Mouse (Mus musculus) cerebellum, adult 11-12 months (tissue): ENCODE results near the gene Tmem164.
"Not testable (repeated sequence)": the region's sequence is repeated elsewhere in the genome, so short reads cannot be mapped to it uniquely, and the experiment has no call there.

ENCODE experiments used
- DNase-seq: peaks from one replicate; pipeline ENCODE4 v3.0.0; 2022

The Tmem164 gene

DNA sequence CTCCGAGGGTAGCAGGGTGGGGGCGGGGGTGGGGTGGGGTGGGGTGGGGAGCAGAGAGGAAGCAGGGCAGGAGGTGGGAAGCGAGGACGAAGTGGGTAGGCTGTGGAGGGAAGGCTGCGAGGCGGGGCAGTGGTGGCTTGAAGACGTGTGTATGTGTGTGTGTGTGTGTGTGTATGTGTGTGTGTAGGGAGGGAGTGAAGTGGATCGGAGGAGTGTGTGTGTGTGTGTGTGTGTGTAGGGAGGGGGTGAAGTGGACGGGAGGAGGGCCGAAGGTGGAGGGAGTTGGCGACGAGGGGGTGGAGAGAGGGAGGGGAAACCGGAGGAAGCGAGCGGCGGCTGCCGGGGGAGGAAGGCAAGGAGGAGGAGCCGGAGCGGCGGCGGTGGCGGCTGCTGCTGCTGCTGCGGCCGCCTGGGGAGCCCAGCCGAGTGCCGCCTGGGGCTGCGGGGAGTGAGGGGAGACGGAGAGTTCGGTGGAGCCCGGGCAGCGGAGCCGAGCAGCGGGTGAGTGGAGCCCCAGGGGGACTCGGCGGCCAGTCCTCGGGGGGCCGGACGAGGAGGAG lies at the start of gene Tmem164:
Gene Tmem164 (plus strand): TSS at position 351 of the 560 bp plus-strand sequence.
- peak; percentile 78 for DNase-seq

DNA sequence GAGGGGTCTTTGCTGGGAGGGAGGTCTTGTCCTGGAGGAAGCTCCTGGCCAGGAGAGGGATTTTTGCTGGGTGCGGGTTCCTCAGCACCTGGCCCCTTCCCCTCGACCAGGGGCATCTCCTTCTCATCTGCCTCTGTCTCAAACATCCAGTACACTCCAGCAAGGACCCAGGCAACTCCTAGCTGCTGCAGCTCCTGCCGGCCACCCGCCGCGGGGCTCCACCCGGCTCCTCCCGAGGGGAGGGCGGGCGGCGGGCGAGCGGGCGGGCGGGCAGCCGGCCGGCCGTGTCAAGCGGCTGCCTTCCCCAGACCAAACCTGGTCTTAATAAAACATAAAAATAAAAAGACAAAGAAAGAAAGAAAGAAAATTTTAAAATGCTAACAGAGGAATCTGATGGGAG lies 48.2 kb upstream of the Tmem164 start:
- not testable (repeated sequence) for DNase-seq

DNA sequence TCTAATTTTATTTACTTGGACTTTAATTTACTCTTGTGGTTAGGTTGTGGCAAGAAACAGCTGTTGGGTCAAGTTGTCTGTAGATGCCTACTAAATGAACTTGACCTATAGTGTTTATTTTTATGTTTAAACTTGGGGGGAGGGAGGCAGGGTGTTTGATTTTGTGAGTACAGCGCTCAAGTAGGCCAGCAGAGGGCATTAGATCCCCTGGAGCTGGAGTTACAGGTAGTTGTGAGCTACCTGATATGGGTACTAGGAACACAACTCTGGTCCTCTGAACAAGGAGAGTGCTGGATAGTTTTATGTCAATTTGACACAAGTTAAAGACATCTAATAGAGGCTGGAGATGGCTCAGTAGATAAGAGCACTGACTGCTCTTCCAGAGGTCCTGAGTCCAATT lies 34.0 kb upstream of the Tmem164 start:
- no peak for DNase-seq

DNA sequence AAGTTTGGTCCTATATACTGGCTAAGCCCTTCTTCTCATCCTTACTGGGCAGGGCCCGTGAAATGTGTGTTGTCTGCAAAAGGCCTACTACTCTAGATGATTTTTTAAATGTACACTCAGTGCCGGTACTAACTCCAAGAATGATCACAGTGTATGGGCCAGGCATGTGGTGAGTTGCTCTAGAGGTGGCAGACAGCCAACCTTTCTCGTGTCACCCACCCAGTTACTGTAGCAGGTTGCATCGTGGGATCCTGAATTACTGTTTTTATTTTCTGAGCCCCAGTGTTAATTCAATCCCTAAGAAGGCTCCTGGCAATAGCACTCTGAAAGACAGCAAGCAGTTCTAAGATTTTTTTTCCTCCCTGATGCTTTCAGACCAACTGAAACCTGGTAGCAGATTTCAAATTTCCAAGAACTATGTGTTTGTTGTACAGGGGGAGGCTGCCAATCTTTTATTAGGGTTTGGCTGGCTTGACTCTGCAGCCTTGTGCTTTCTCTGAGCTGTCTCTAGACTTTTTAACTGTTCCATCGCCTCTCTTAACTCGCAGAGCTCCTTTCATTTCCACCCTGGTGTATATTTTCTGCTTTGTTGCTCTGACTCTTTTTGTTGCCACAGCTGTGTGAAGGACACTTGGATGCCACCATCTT lies 31.0 kb upstream of the Tmem164 start:
- no peak for DNase-seq

DNA sequence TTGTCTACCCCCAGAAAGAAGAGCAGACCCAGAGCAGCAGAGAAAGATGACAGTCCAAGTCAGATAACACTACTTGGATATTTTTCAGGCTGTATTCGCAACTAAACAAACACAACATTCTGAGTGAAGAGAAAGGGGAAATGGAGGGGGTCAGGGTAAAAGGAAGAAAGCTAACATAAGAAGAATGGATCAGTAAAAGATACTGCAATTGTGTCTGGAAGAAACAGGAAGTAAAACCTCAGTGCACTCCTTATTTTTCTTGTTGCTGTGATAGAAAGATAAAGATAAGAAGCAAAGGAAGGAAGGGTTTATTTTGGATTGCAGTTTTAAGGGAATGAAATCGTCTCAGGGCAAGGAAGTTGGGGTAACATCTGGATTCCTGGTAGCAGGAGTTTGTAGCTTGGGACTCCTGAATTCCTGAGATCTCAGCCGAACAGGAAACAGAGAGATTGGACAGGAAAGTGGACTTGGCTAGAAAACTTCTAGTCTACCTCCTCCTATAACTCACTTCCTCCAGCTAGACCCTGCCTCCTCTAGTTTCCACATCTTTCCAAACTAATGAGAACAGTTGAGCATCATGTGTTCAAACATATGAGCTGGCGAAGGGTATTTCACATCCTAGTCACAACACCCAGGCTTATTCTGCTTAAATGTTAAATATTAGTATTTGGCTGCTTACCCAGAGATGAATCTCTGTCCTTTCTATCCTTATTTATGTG lies 16.3 kb upstream of the Tmem164 start:
- DNase-seq: no peak

DNA sequence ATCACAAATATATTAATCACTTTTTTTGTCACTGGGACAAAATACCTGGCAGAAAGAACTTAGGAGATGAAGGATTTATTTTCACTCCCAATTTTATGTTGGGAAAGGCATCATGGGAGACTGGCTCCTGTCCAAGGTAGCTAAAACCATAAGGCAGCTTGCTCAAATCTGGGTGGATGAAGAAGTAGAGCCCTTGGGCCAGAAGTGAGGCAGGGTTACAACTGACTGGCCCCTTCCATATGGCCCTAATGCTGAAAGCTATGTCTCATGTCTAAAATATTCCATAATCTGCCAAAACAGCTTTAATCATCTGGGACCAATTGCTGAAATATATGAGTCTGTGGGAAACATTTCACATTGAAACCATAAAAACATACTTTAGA lies 15.8 kb upstream of the Tmem164 start:
- no peak for DNase-seq

DNA sequence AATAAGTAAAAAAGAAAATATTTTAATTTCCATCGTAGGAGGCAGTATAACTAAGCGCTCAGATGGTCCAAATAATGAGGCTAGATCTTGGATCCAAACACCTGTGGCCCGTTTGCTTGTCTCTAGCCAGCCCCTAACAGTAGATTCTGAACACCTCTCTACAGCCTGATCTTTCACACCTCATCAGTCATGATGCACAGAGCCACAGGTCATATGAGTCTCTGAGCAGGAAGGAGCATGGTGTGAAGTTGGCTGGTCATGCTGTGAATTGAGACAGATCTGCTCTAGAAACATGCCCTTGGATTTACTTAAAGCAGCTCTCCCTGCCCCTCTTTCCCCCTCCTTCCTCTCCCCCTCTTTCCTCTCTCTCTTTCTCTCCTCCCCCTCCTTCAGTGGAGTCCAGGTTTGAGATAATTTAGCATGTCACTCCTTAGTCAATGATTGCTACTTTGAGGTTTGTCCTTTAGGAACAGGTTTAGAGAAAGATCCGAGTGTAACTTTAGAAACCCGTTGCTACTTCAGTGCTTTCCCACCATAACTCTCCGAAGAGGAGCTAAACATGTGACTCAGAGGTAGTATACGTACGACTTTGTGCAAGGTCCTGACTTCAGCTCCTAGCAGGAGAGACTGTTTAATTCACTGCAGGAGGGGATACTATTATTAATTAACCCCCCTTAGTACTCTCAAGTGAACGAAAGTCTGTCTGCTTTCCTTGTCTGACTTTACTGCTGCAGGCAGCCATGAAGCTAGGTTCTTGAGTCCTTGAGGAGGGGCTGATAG lies 11.7 kb upstream of the Tmem164 start:
- DNase-seq: no peak

DNA sequence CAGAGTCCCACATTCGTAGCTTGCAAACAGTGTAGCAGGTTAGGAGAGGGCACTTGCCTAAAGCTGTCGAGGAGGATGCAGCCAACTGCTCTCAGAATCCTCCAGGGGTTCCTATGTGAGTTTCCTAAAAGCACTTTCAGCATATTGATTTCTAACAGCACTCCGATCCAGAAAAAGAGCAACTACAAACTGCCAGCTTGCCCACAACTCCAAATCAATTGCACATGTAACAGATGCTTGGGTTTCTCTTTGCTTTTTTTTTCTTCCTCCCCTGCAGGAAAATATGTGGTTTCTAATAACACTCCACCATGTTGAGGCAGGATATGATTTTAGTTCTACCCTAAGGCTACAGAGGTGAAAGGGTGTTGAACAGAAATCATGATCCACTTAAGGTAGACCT lies 11.1 kb upstream of the Tmem164 start:
- DNase-seq: no peak

DNA sequence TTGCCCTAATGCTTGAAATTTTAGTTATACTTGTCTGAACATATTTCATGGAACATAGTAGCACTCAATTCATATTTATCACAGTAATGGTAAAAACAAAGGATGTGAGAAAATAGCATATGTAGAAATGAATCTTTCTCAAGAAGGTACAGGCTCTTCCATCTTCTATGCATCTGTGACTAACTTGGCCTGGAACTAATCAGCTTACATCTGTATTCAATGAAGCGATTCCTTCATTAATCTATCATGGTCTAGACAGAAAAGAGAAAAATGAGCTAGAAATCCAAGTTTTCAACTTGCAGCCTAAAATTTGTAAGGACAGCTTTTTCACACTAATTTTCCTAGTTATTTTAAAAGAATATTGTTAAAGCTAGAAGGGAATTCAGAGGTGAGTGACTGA lies 10.1 kb upstream of the Tmem164 start:
- no peak for DNase-seq

DNA sequence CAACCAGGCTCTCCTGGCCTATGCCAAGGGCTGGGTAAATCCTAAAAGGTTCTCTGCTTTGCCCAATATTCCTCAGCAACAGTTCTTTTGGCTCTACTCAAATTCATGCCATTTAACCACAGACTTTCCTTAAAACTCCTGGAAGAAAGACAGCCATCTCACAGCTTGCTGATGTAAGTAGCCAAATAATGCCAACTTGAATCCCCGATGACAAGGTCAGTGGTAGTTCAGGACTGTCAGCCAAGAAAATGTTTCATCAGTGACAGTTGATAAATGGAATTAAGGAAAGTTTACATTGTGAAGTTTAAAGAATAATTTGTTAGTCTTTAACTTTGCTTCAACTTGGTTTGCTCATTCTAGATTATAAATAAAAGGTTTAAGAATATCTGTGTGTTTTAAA lies 8.5 kb upstream of the Tmem164 start:
- no peak for DNase-seq

DNA sequence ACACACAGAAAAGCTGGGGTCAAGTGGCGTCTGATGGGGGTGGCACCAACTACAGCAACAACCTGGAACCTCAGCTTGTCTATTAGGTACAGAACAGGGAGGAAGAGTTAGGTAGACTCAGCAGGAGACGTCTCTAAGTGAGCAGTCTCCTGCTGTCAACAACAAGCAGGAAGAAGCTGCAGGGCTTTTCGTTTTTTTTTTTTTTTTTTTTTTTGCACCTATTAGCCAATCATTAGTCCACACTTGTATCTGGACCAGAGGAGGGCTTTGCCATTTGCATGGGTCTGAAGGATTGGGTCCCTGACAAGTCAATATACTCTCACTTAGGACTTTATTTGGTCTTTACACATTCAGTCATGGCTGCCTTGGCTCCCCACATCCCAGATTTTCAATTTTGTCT lies 4.0 kb upstream of the Tmem164 start:
- DNase-seq: no peak

DNA sequence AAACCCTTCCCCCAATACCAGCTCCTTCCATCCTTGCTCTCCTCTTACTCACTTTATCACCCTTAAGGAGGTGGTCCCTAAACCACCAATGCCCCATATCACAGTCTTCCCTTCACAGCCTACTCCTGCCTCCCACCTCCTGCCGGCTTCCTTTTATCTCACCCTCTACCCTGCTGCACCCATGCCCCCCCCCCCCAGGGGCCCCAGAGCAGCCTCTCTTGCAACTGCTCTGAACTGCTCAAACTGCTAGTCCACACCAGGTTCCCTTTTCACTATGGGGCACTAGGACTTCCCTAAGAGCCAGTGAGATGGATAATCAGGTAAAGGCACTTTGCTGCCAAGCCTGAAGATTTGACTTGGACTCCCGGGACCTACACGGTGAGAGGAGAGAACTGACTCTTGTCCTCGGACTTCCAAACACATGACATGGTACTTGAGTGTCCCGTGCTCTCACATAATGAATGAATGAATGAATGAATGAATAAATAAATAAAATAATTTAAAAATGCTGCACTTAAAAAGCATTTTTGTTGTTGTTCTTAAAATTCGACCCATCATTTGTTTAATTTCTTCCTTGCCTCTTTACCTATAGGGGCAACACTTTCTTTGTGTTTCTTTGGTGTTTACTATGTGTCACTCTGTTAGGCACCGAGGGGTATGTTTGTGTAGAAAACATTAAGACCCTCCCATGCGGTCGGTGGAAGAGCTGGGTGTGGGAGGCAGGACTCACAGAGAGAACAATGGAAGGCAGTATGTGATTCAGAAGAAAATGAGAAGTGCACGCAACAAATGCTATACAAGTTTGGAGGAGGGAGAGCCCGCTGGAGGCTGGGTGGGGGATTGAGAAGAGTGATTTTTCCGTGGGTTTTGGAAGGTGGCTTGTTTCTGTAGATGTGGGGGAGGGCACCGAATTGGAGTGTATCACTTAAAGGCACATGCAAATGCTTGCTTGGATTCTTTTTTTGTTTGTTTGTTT lies 2.4 kb upstream of the Tmem164 start:
- DNase-seq: no peak

DNA sequence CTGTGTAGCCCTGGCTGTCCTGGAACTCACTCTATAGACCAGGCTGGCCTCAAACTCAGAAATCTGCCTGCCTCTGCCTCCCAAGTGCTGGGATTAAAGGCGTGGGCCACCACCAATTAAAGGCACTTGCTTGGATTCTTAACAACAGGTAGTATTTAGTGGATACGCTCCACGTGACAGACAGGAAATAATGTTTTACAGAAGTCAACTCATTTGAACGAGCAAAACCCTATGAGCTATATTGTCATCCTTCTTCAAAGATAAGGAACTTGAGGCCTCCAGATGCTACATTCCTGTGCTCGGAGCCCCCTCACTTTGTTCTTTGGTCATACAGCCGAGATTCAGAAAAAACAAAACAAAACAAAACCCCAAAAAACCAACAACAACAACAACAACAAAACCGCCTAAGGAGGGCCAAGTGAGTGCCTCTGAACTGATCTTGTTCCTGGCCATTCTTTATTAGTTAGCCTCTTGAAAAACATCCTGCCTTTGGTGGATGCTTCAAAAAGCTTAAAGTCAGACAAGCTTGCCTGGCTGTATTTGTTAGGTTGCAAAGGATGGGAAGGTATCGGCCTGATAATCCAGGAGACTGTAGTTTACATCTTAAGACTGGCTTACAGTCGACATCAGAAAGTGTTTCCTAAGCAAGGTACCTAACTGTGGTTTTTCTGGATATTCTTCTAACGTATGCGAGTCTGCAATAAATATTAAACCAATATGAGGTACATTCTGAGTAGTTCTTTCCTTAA lies 1.5 kb upstream of the Tmem164 start:
- DNase-seq: no peak

DNA sequence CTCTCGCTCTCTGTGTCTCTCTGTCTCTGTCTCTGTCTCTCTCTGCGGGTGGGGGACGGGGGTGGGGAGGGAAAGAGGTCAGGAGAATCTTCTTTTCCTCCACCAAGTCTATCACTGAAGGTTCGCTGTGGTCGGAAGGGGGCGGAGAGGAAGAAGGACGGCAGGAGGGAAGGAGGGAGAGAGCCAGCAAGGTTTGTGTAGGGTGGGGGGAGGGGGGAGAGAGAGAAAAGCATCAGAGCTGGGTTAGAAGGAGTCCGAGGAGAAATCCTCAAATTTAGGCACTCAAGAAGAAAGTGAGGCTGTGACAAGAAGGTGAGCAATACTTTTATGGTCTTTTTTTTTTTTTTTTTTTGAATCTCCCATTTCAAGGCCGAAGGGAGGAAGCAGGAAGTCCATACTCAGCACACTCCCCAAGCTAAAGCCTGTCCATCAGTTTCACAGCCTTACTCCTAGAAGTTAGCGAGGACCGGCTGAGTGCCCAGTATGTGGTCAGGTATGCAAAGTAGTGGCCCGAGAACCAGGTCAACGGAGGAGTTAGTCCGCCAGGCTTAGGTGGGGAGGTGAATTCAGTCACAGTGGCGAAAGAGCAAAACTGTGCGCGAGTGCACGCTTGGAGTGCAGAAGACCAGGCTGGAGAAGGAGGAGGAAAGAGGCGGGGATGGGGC lies 683 bp upstream of the Tmem164 start:
- DNase-seq: peak; percentile 28

DNA sequence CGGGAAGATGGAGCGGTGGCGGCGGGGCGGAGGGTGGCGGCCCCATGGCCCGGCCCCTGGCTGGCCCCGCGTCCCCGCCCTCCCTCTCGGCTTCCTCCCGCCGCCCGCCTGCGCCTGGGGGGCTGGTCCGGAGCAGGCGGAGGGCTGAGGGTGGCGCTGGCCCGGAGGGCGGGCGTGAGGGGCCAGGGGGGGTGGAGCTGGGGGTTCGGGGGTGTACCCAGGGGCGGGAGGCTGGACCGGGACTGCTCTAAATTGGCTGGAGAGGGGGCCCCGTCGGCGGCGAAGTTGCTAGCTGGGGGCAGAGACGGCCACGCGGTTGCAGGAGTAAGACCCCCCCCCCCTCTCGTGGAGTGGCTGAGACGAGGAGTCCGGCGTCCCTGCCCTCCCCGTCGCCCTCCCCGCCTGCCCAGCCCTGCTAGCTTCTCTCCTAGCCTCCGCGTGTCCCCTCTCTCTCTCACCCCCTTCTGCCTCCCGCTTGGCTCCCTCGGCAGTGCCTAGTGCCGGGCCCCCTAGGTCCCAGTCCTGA lies 473 bp downstream of the Tmem164 start:
- DNase-seq: peak; percentile 50

DNA sequence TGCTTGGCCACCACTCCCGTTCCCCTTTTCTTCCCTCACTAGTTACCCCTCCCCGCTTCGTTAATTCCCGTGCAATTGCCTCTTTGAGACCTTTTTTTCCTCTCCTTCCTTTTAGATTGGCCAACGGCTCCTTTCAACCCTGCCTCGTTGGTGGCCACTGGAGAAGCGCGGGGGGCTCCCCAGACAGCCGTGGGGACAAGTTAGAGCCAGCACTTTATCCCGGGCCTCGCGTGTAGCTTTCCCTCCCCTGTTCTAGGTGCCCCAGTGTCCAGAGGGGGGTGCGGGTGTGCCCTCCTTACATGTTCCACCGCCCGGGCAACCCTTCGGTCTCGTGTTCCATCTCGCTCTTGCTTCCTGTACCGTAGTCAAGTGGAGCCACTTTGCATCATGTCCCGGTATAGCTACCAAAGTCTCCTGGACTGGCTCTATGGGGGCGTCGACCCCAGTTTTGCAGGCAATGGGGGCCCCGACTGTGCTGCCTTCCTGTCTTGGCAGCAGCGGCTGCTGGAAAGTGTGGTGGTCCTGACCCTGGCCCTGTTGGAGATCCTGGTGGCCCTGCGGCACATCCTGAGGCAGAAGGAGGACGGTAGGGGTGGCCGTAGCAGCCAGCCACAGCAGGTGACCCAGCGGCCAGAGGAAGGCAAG lies 1.1 kb downstream of the Tmem164 start:
- peak; percentile 43 for DNase-seq

DNA sequence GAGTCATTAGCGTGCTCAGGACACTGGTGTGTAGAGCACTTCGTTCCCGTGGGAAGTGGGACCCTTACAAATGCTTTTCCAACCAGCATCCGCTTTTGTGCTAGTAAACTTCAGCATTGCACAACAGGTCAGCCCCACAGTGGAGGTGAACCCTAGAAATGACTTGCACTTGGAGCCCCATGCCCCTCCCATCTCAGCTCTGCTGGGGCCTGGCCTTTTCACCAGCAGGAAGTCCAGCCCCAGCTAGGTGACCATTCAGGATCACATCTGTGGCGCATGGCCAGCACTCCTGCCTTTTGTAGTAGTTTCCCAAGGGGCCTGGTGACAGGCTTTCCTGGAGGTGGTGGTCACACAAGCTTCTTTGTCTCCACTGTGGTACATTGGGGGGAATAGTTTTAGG lies 1.8 kb downstream of the Tmem164 start:
- peak; percentile 24 for DNase-seq

DNA sequence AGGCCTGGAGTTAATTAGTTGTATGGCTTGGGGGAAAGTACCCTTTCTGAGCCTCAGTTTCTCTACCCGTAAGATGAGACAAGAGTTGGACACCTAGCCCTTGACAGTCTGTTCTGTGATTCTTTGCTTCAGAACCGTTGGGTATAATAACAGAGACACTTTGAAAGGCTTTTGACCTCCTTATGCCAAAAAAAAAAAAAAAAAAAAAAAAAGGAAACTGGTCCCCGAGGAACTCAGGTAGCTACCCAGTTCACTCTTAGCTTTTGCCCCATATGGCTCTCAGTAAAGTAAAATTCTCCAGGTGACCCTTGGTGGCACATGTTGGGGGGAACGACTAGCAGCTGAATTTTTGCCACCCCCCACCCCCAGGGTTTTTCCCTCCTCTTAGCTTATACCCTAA lies 3.5 kb downstream of the Tmem164 start:
- no peak for DNase-seq

DNA sequence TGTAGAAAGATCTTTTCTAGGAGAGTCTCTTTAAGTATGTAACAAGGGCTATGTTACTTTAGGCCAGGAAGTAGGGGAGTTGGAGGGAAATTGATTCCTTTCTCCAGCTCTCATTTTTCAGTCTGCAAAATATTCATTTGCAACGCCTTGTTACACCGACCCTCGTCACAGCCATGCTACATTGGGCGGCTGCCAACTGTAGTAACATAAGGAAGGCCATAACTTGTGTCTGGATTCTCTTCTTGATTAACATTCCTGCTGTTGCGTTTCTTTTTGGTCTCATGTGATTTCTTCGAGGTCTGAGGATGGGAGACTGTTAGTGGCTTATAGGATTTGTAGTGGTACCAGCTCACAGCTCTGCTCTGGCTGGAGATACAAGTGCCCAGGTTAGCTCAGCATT lies 4.5 kb downstream of the Tmem164 start:
- DNase-seq: no peak

DNA sequence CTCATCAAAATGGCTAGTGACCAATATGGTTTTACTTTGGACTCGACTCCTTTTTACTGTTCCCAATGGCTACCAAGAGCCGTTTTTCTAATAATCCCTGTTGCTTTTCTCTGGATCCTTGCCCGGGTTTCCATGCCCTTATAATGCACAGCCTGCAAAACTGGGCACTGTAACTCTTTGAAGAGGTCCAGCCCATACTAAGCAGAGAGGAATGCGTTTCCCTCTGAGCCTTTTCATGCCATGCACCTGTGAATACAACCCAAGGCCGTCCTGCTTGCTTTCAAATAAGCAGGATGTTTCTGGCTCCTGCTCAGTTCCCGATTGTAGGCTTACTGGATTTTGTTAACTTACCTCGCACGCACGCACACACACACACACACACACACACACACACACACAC lies 7.3 kb downstream of the Tmem164 start:
- no peak for DNase-seq
